Mouse (Mus musculus) cerebellum, adult 9-11 months (tissue): ENCODE data around the gene Kcnh1.
A peak's percentile ranks its signal among the peaks of the same experiment; 100 is the strongest.

Source experiments
- DNase-seq: peaks from one replicate; pipeline ENCODE4 v3.0.0; 2022

The Kcnh1 gene

DNA sequence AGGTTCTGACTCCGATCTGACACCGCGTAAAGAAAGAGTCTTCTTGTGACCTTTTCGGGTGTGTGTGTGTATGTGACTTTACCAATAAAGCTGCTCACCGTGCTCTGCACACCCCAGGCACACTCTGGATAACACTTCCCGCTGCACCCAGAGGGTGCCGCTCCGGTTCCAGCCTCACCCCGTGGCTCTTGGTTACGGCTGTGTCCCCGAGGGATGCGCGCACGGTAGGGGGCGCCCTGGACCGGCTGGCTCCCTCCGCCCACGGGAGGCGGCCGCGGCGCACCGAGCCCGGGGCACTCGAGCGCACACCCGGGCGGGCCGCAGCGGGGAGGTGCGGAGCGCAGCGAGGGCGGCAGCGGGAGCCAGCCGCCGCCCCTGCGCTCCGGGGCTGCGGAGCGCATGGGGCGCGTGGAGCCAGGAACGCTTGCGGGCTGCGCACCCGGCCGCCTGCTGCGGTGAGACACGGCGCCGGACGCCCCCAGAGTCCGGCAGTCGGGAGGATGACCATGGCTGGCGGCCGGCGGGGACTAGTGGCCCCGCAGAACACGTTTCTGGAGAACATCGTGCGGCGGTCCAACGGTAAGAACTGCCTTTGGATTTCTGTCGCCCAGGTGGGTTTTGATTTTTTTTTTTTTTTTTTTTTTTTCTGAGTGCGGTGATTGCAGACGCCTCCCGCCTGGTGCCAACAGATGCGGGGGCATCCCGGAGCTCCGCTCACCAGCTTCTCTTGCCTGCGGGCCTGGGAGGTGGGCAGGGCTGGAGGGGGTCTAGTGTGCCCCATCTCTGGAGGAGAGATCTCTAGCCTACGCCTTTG lies at the start of gene Kcnh1:
TSS of gene Kcnh1 (plus strand) at position 267 of the 814 bp plus-strand sequence.
- DNase-seq, result peak; percentile 92

DNA sequence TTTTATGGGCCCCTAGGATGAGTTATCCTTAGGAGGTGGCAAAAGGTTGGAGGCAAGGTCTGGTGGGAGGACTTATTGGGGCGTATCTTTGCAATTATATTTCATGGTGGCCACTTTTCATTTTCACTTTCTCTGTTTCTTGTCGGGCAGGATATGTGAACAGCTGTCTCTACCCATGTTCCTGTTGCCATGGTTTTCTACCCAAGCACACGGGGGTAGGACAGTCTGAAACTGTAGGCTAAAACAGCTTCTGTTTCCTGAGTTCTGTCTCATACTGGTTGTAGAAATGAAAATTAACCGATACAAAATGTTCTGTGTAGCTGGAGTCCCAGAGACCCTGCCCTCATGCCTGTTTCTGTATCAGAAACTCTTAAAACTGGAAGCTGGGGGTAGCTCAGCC lies 39.4 kb upstream of the Kcnh1 start:
- DNase-seq, result no peak

DNA sequence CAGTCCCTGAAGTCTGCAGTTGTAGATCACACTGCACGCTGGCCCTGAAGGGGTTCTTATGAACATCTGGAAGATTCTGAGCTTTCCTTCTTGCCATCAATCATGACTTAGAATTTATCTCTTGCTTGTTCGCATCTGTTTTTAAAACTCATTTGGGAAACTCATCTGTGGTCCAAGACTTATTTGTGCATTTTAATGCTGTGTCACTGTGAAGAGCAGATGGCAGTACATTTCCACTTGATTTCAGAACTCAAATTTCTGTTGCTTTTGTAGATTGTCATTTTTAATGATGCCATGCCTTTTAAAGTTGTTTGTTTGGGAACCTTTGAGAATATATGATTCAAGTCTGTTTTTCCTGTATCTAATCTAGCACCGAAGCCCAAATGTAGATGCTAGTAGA lies 19.1 kb upstream of the Kcnh1 start:
- DNase-seq, result no peak

DNA sequence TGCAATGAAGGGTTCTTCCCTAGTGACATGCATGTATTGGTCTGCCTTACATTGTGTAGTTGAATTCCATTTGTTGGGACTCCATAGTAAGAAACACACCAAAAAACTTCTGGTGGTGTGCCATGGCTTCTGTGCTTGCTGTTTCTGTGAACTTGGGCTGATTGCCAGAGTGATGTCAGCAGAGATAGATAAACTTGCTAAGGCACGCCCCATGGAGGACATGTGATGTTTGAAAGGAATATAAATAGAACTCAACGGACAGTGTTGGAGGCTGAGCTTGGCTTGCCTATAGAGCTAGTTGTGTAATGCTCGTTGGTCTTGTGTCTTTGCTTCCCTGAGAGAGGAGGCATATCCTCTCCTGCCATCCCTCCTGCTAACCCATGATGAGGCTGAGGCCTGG lies 10.7 kb upstream of the Kcnh1 start:
- no peak for DNase-seq

DNA sequence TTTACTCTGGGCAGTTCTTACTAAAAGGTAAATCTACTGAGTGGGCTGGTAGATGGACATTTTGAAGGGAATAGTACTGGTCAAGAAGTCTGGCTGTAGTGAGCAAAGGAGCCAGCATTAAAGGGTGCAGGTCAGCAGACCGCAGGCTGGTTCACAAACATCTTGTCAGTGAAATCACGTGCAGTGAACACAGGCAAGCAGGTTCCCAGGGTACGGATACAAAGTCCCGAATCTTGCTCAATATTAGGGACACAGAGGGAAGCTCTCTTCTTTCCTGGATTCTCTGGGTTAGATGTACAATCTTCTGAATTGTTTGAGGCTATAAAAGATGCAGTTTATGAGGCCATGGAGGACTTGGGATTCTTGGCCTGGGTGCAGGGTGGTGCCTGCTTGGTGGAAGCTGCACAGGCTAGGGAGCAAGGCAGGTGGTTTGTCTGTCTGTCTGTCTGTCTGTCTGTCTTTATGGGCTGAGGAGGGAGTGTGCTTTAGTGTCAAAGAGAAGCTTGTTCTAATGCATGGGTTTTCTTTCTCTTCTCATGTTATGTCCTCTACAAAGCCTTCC lies 8.8 kb upstream of the Kcnh1 start:
- DNase-seq, result no peak

DNA sequence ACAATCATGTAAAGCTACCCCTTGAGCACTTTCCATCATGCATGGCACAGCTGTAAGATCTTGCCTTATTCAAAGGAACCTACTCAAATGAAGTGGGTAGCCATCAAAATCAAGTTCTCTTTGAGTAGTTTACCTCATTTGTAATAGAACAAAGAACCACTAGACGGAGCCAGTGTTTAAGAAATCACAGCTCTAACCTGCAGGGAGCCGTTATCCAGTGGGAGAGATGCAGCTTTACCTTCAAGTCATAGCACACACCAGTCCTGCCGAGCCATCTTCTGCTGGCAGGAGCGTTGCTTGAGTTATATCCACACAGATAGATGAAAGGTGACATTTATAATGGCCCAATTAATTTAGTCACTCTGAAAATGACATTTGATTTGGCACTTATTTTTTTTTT lies 1.5 kb upstream of the Kcnh1 start:
- peak; percentile 76 for DNase-seq

DNA sequence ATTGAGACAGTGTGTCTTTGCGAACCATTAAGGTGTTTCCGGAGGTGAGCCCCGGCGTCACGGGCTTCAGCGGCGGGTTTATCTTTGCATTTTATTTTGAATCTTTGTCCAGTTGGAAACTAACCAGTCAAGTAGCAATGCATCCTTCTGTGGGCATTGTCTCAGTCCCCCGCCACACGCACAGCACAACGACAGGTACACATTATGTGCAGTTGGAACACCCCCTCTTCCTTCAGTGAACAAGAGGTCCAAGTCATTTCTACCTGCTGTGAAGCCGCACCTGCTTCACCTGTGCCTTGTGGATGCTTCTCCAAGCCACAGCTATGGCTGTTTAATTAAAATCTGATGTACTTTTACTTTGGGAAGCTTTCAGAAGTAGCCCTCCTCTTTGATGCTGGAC lies 803 bp upstream of the Kcnh1 start:
- DNase-seq, result peak; percentile 83

DNA sequence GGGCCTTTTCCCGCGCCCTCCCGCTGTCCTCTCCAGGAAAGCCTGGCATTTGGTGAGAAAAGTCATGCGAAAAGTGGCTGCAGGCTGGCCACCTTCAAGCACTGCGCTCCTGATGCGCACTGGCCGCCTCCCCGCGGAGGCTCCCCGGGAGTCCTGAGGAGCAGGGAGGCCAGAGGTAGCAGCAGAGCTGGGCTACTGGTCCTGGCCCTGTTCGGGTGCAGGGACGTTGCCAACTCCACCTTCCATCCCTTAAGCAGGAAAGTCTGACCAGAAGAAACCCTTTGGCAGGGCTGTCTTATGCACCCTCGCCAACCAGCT lies 707 bp downstream of the Kcnh1 start:
- DNase-seq, result peak; percentile 82

DNA sequence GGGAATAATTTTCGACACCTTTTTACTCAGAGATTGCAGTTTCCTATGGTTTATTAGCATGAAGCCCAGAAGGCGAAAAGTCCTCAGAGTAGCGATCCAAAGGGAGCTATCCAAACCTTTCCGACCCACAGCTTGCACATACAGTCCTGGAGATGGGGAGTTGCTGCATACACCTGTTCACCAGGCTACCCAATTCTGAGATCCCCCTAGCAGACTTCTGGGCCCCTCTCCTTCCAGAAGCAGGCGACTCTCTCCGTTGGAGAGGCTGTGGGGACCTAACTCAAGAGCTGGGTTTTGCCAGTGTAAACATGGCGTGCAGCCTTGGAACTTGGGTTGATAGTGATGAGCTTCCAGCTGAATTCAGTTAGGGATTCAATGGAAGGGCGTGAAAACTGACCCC lies 1.3 kb downstream of the Kcnh1 start:
- DNase-seq, result peak; percentile 44

DNA sequence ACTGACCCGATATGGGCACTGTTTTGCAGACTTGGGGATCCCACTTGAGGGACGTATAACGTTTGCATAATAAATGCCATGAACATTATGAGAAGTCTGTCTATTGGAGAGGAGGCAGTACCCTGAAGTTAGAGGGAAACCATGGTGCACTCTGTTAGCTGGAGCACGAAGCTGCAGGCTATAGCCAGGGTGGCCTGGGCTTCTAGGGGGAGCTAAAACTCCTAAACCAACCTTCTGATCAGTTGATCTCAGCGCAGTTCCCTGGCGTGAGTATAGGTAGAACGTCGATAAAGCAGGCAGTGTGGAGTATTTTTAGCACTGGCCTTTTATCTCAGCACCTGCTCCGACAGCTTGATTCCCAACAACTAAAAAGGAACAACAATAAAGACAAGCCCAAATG lies 2.1 kb downstream of the Kcnh1 start:
- peak; percentile 53 for DNase-seq

DNA sequence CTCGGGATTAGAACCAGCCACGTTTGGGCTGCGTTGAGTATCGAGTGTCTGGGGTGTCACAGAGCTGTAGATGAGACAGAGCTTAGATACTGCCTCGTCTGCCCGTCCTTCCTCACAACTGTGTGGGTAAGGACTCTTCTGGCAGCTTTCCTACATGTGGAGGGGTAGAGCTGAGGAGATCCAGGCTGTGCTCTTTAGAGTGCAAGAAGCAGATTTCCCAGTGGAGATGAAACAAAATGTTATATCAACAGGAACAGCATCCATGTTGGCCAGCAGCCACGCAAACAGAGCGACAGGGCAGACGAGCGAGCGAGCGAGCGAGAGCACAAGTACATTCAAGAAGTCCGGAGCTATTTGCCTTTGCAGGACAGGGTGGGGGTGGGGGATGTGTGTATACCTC lies 3.1 kb downstream of the Kcnh1 start:
- DNase-seq, result peak; percentile 46

DNA sequence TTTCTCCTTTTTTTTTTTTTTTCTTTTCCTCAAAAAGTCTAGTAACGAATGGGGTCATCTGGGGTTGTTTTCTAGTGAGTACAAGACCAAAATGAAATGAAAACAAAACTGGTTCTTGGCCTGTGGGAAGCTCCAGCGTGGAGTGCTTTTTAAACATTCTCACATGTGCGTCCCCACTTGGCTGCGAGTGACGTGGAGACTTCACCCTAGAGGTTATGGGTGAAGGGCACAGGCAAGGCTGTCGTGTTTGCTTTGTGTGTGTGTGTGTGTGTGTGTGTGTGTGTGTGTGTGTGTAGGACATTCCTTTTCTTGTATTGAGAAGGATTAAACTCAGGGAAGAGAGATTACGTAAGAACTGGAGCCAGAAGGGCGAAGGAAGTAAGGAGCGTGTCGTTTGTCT lies 6.9 kb downstream of the Kcnh1 start:
- no peak for DNase-seq

DNA sequence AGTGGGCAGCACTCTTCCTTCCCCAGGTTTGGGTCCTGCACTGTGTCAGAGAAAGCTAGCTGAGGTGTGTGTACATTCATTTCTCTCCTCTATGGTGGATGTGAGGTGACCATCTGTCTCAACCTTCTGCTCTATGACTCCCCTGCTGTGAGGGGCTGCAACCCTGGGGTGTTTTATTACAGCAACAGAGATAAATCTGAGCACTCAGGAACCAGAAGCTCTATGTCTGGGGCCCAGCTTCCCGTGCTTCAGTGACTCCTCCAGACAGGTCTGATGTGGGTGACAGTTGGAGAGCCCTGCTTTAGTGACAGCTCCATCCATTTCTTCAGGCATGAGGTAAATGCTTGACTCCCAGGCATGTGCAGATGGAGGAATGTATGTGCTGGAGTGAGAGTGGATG lies 12.4 kb downstream of the Kcnh1 start:
- peak; percentile 86 for DNase-seq

DNA sequence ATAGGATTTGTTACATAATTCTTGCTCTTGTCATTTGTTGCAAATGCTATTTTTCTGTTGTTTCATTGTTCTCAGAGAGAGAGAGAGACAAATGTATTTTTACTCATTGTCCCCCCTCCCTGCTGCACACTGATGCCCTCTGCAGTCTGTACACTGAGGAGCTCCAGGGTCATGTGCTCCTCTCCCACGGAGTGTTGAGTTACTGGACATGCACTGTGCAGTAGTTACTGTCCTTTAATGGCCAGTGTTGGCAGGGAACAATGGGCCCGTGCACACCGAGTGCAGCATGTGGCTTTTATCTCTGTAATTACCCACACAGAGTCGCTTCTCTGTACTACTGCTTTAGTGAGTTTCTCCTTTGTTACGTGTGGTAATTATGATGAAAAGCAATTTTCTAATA lies 17.4 kb downstream of the Kcnh1 start:
- DNase-seq, result no peak

DNA sequence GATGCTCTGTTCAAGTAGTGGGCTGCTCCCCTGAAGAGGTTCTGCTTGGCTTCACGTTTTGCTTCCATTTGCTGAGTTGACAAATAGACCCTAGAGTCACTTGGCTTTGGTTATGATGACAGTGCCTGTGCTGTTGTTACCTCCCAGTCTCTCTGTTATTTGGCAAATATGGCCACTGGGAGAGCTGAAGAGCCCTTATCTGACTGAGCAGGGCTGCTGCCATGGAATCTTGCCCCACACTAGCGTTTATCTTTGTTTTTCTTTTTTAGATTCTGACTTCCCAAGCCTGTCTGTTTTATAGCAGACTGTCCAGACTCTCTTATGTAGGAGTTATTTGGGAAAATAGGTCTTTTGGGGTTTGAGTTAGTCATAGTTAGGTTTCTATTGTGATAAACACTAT lies 21.9 kb downstream of the Kcnh1 start:
- no peak for DNase-seq

DNA sequence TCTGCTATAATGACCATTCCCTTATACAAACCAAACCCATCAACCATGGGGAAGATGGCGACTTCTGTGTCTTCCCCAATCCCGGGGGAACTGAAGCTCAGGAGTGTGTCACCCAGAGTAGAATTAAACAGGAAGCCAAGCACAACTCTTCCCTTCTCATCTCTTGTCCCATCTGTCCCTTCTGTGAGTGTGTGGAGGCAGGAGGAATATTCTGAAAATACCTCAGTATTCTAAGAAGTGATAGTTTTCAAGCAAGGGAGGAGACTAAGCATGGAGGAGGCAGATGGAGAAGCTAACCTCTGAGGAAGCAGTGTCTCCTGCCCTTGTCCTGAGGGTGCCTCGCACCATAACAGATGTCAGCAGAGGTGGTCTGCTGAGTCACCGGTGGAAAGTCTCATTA lies 24.1 kb downstream of the Kcnh1 start:
- no peak for DNase-seq

DNA sequence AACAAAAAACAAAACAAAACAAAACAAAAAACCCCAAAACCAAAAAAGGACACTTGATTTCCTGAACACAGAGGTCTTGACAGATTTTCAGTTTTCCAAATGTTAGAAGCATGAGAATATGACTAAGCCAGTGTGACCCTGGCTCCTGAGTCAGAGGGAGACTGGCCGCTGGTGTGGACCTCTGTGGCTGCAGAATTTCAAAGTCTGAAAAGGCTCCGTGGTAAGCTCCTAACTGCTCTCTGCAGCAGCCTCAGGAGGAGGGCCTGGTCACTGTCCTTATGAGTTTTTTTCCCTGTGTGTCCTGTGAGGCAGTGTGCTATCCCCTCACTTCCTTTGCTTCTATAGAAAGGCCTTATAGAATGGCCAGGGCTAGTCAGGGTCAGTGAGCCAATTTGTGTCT lies 29.6 kb downstream of the Kcnh1 start:
- DNase-seq, result no peak

DNA sequence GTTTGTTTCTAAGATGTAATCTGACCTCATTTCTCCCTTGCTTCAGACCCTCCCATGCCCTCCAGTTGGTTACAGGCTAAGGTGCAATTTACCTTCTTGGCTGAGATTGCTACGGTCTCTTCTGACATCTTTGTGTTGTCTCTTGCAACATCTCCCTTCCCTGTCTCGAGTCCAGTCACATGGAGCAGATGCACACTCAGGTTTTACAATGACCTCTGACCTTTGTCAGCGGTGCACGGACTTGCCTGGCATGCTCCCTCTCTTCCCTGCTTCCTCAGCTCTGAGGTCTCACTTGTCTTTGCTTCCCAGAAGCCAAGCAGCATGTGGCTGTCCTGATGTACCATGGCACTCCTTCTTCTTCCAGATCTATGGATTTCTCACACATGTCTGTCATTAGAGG lies 33.6 kb downstream of the Kcnh1 start:
- DNase-seq, result no peak

DNA sequence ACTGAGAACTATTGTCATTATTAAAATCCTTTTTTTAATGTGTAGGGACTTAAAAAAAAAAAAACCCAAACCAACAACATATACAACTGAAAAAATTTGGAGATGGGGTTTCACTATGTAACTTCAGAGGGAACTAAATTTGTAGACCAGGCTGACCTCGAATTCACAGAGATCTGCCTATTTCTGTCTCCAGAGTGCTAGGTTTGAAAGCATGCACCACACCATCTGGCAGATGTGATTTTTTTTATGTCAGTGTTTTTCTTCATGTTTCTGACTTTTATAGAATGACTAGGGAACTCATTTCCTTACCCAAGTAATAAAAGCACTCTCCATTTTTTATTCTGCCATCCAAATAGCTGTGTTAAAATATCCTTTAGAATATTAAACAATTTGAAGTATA lies 42.1 kb downstream of the Kcnh1 start:
- no peak for DNase-seq

DNA sequence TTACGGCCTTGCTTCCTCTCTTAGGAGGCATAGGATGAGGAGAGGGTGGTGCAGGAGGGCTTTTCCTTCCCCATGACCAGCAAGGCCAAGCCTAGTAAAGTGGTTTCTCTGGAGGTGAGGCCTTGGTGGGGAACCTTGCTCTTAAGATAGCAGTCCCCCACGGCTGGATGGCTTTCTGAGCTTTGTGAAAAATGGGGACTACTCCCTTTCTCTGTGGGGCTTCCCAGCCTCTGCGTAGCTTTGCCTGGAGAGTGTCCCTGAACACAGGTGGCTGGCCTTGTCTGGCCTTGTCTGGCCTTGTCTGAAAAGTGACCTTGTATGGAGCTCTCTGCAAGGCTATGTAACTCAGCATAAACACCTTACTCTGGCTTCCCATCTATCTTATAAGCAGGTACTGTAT lies 56.3 kb downstream of the Kcnh1 start:
- no peak for DNase-seq

DNA sequence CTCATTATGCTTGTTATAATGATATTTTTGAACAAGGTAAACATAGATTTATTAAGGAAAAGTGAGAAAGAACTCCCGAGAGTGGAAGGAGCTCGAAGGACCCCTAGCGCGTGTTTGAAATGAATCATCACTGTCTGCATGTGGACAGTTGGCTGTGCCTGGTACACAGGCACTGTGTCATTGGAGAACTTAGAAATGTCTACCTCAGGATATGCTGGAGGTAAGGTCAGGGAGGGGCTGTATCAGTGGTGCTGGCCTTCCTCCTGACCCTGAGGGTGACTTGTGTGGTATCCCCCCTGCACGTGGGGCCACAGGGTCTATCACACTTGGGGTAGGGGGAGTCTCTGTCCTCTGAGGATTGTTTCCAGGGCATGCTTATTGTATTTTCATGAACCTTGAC lies 68.6 kb downstream of the Kcnh1 start:
- DNase-seq, result no peak

DNA sequence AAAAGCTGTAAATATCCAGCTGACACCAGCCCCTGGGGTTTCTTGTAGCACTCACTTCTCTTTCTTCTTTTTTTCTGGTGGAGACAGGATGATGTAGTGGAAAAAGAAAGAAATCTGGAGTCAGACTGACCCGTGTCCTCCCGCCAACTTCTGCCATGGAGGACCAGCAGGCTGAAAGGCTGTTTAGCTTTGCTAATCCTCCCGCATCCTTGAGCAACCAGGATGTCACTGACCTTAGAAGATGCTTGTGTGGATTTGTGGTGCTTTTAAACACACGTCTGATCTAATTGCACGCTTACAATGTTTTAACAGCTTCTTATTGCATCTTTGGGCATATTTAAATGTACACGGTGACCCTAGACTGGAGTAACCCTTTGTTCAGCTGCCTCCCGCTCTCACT lies 69.0 kb downstream of the Kcnh1 start:
- DNase-seq, result no peak

DNA sequence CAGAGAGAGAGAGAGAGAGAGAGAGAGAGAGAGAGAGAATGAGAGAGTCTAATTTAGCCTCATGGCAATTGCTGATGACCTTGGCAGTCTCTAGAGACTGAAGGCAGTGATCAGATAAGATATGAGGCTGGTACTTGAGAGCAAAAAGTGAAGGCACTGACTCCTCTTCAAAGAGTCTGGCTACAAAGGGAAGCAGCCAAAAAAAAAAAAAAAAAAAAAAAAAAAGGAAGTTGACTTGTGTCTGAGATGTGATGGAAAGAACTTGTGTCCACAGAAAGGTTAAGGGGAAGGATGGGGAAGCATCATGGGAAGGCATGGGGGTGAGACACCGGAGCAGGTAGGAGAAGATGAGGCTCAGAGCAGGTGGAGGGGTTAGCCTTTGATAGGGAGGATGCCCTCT lies 75.1 kb downstream of the Kcnh1 start:
- no peak for DNase-seq

DNA sequence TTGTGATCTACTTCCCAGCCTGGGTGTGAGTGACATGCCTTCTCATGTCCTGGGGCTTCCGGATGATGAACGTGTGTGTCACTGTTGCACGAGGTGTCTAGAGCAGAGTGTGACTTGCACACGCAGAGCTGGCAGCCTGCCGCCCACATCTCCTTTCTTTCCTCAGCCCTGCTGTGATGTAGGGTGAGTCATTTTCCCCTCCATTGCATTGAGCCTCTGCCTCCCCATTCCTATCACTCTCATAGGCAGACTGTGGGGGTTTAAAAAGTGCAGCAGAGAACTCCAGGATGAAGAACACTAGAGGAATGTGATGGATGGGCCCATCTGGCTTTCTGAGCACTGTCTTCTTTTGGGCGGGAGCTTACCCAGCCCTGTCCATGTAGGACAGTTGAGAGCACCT lies 76.4 kb downstream of the Kcnh1 start:
- no peak for DNase-seq

DNA sequence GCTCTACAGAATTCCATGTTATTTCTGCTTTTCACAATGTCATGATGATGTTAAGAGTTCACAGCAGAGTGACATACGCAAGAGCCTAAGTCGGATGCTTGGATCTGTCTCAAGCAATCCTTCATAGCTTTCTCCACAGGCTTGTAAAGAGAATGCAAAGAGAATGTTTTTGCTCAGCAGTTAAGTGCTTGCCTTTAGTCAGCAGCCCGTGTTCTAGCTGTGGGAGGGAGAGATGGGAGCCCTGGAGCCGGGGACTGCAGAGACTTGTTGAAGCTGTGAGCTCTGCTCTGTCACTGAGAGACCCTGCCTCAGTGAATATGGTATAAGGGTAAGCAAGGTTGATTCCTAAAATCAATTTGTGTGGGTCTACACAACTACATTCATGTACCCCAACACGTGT lies 78.3 kb downstream of the Kcnh1 start:
- DNase-seq, result no peak
